Comparison of ENCODE assay signal across 18 mouse cellular contexts in the genomic region with DNA sequence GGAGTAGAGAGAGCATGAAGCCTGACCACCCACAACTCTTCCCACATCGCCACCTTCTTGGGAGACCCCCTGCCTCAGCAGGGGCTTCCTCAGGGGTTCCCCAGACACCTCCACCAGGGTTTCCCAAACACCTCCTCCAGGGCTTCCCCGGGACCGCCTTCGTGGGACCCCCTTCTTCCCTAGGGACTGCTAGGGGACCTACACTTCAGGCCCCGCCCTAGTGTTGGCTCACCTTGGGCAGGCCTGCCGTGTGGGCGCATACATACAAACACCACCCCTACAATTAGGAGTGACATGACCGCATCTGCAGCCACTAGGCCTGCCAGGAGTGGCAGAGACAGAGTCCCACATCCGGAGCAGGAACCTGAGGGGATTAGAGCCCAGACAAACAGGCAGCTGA. TPM values are rescaled to one million over a fixed set of nuclear protein-coding genes. Genes with fewer than 3 reads are reported as not detected.
A peak's percentile ranks its signal among the peaks of the same experiment; 100 is the strongest.
DNase-seq lines count a peak whose midpoint lies in the region; ATAC-seq lines count a peak whose summit lies in the region.
"Had no signal": no experiment of that assay in that cellular context is flagged by ENCODE, and none has a peak within 500 bp of the region (broad histone marks: within the 10 kb centered on the region; RNA-seq: fewer than 3 reads in every experiment).

No protein-coding gene starts in this region.

- ATAC-seq in liver, embryonic 15.5 days (ENCODE audit: insufficient read depth), result no peak
- no peak for ATAC-seq in frontal cortex, adult (ENCODE audit: low TSS enrichment)
- ATAC-seq: forebrain, embryonic 14.5 days had no signal

- peak overlapping the region; percentile 67 for H3K27ac ChIP-seq in liver, embryonic 15.5 days (replicated peaks)
- H3K27ac ChIP-seq: embryonic facial prominence, embryonic 12.5 days; hindbrain, embryonic 12.5 days; kidney, postnatal 0 days had no signal

- H3K4me1 ChIP-seq in liver, embryonic 15.5 days (replicated peaks), result peaks cover 26% of the 10 kb centered on the region

- intact Hi-C loops in heart, postnatal 36 days (cut with DNase I), result no loop called here

- WGBS in liver, embryonic 15.5 days (ENCODE audit: insufficient replicate concordance), result 34% methylated on average over 9 of the region's 9 CpGs

- no peak overlapping the region for H3K9ac ChIP-seq in liver, embryonic 15.5 days
- H3K9ac ChIP-seq: embryonic facial prominence, embryonic 12.5 days; hindbrain, embryonic 12.5 days had no signal

- no peaks in the 10 kb centered on the region for H3K36me3 ChIP-seq in liver, embryonic 15.5 days (replicated peaks)
- no peaks in the 10 kb centered on the region; the same call in 1 of the 2 replicates for H3K36me3 ChIP-seq in splenic B cell, adult 2 months (ENCODE audit: control insufficient read depth, insufficient read depth, low read length, poor library complexity, severe bottlenecking)
- H3K36me3 ChIP-seq: embryonic facial prominence, embryonic 12.5 days; hindbrain, embryonic 12.5 days had no signal

- peak overlapping the region; percentile 27 for H3K4me2 ChIP-seq in liver, embryonic 15.5 days
- H3K4me2 ChIP-seq: embryonic facial prominence, embryonic 12.5 days; hindbrain, embryonic 12.5 days had no signal

- peaks cover 13% of the 10 kb centered on the region; the same call in 1 of the 2 replicates for H3K27me3 ChIP-seq in liver, embryonic 15.5 days
- H3K27me3 ChIP-seq in splenic B cell, adult 2 months (ENCODE audit: control insufficient read depth, insufficient read depth, low read length, poor library complexity, severe bottlenecking), result no peaks in the 10 kb centered on the region

- H3K4me3 ChIP-seq in liver, embryonic 15.5 days (replicated peaks), result no peak overlapping the region
- H3K4me3 ChIP-seq: embryonic facial prominence, embryonic 12.5 days; hindbrain, embryonic 12.5 days had no signal

- peak; percentile 79 for DNase-seq in CD4-positive helper T cell, adult 2 months (ENCODE audit: low read depth, low spot score)
- DNase-seq in T-cell, adult 2 months (ENCODE audit: low spot score), result peak; percentile 71
- DNase-seq in splenic B cell, adult 2 months (ENCODE audit: low read depth, low spot score), result peak; percentile 80
- DNase-seq in heart, postnatal 36 days, result no peak
- DNase-seq in urinary bladder, postnatal 4 days (ENCODE audit: low spot score in 2 of 2), result no peak
- DNase-seq: cerebellum, adult 2 months; layer of hippocampus, postnatal 36 days; right cerebral cortex, adult 18-20 months had no signal

- H3K9me3 ChIP-seq in liver, embryonic 15.5 days (replicated peaks), result no peaks in the 10 kb centered on the region
- H3K9me3 ChIP-seq: hindbrain, embryonic 12.5 days had no signal

RNA-seq across cellular contexts. Expression of a gene that starts 1.8 kb away (rescaled TPM):
- polyA plus RNA-seq in liver, embryonic 15.5 days (2015; fragmentation: Nextera tagmentation; extraction: Ambion mirVana), result 6.7 and 7.0 TPM in 2 replicates
- total RNA-seq in heart, postnatal 36 days (2021), result not detected
- total RNA-seq: layer of hippocampus, postnatal 36 days had no signal
- polyA plus RNA-seq: neural tube, embryonic 11.5 days had no signal

RNA-seq across cellular contexts. Expression of a gene that starts 3.7 kb away (rescaled TPM):
- 1.6 and 1.8 TPM in 2 replicates for polyA plus RNA-seq in liver, embryonic 15.5 days (2015; fragmentation: Nextera tagmentation; extraction: Ambion mirVana)
- under 1 TPM; 0.27 to 0.28 TPM for total RNA-seq in heart, postnatal 36 days (2021)

RNA-seq across cellular contexts. Expression of a gene that starts 4.3 kb away (rescaled TPM):
- 146 and 160 TPM in 2 replicates for polyA plus RNA-seq in liver, embryonic 15.5 days (2015; fragmentation: Nextera tagmentation; extraction: Ambion mirVana)
- 10 to 100 TPM; 22.1 to 22.4 TPM for total RNA-seq in heart, postnatal 36 days (2021)

RNA-seq across cellular contexts. Expression of a gene that starts 27.5 kb away (rescaled TPM):
- polyA plus RNA-seq in liver, embryonic 15.5 days (2015; fragmentation: Nextera tagmentation; extraction: Ambion mirVana), result 5.3 and 6.2 TPM in 2 replicates
- total RNA-seq in heart, postnatal 36 days (2021), result 1 to 10 TPM; 2.7 to 3.1 TPM

RNA-seq across cellular contexts. Expression of a gene that starts 39.6 kb away (rescaled TPM):
- 0.03 and 0.37 TPM in 2 replicates for polyA plus RNA-seq in liver, embryonic 15.5 days (2015; fragmentation: Nextera tagmentation; extraction: Ambion mirVana)
- not detected for total RNA-seq in heart, postnatal 36 days (2021)
- total RNA-seq: adrenal gland, adult 18-20 months; MEL had no signal
- polyA plus RNA-seq: gonadal fat pad, adult 2 months had no signal

Comparison
In these comparisons a context has a peak if more than half of its experiments do, and no peak if none do; other contexts are left out.
1. DNase-seq: peak in CD4-positive helper T cell, adult 2 months (single experiment), T-cell, adult 2 months (single experiment) and splenic B cell, adult 2 months (single experiment); none in heart, postnatal 36 days (0 of 2) and urinary bladder, postnatal 4 days (0 of 2).